Mouse (Mus musculus) c-Kit-positive CD71-positive TER-119-negative erythroid progenitor cells, embryonic 14.5 days (primary cell): ENCODE data around the gene Abcf1.
"Not testable (repeated sequence)": the region's sequence is repeated elsewhere in the genome, so short reads cannot be mapped to it uniquely, and the experiment has no call there.

Experiments used
- DNase-seq: peaks from one replicate; pipeline ENCODE4 v3.0.0-alpha.2; 2013; ENCODE audit warnings: low read depth

Gene Abcf1

GRCm38 (mm10) chr17:35978811-35979400, 9.3 kb upstream of the Abcf1 start:
- DNase-seq: no peak

GRCm38 (mm10) chr17:35972131-35972530, 2.6 kb upstream of the Abcf1 start:
- DNase-seq: no peak

- no peak for DNase-seq
Observed at GRCm38 (mm10) chr17:35967621-35968020, 1.9 kb downstream of the Abcf1 start.

GRCm38 (mm10) chr17:35963279-35963678, 6.3 kb downstream of the Abcf1 start:
- no peak for DNase-seq

GRCm38 (mm10) chr17:35958533-35959223, 10.9 kb downstream of the Abcf1 start:
- no peak for DNase-seq

- no peak for DNase-seq
Observed at GRCm38 (mm10) chr17:35954665-35955064, 14.9 kb downstream of the Abcf1 start.

GRCm38 (mm10) chr17:35952559-35952958, 17.0 kb downstream of the Abcf1 start:
- DNase-seq: not testable (repeated sequence)

- DNase-seq: not testable (repeated sequence)
Observed at GRCm38 (mm10) chr17:35950946-35951345, 18.6 kb downstream of the Abcf1 start.

GRCm38 (mm10) chr17:35939941-35940340, 29.6 kb downstream of the Abcf1 start:
- no peak for DNase-seq

GRCm38 (mm10) chr17:35939108-35939507, 30.5 kb downstream of the Abcf1 start:
- no peak for DNase-seq

- DNase-seq: peak; percentile 54
Observed at GRCm38 (mm10) chr17:35937700-35938348, 31.7 kb downstream of the Abcf1 start.

- not testable (repeated sequence) for DNase-seq
Observed at GRCm38 (mm10) chr17:35935763-35936162, 33.8 kb downstream of the Abcf1 start.

GRCm38 (mm10) chr17:35932608-35933007, 37.0 kb downstream of the Abcf1 start:
- DNase-seq: no peak

GRCm38 (mm10) chr17:35930627-35931026, 38.9 kb downstream of the Abcf1 start:
- DNase-seq: no peak

GRCm38 (mm10) chr17:35929534-35929933, 40.0 kb downstream of the Abcf1 start:
- DNase-seq: no peak

- DNase-seq: peak; percentile 49
Observed at GRCm38 (mm10) chr17:35927471-35927870, 42.1 kb downstream of the Abcf1 start.

GRCm38 (mm10) chr17:35923281-35923680, 46.3 kb downstream of the Abcf1 start:
- DNase-seq: no peak

- DNase-seq: no peak
Observed at GRCm38 (mm10) chr17:35922566-35922965, 47.0 kb downstream of the Abcf1 start.

GRCm38 (mm10) chr17:35921710-35922109, 47.9 kb downstream of the Abcf1 start:
- DNase-seq: no peak

- DNase-seq: no peak
Observed at GRCm38 (mm10) chr17:35920862-35921562, 48.5 kb downstream of the Abcf1 start.

- DNase-seq: no peak
Observed at GRCm38 (mm10) chr17:35920384-35920783, 49.2 kb downstream of the Abcf1 start.

- peak; percentile 77 for DNase-seq
Observed at GRCm38 (mm10) chr17:35919864-35920301, 49.7 kb downstream of the Abcf1 start.
